Mouse (Mus musculus): ENCODE results near the gene Noxred1. TPM values are rescaled to one million over a fixed set of nuclear protein-coding genes. Genes with fewer than 3 reads are reported as not detected.
A peak's percentile ranks its signal among the peaks of the same experiment; 100 is the strongest.
"Not testable (repeated sequence)": the region's sequence is repeated elsewhere in the genome, so short reads cannot be mapped to it uniquely, and the experiment has no call there.

The Noxred1 gene
- total RNA-seq, 2 experiments from 2014 or later: 0.26 to 1.1 TPM

DNA sequence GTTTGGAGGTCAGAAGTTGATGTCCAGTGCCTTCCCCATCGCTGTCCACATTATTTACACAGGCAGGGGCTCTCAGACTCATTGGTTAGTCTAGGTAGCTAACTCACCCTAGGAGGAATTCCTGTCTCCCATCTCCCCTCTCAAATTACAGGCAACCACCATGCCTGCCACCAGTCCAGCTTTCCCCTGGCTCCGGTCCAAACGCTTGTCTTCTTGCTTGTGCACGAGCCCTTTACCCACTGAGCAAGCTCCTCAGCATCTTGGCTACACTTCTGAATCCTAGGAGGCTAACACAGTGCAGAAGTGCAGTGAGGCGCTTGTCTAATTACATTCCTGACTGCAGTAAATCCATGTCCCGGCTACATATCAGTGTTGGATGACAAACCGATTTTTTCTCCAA is 19.2 kb downstream of the Noxred1 start:
- TF ChIP-seq CTCF (IDR thresholded peaks at IDR 0.05): no peak
- Histone ChIP-seq H3K27ac (no peak overlapping the region), H3K4me3 (no peak overlapping the region)
- peak; percentile 45 for DNase-seq
- intact Hi-C loops (cut with DNase I): no loop called here

- intact Hi-C loops (cut with DNase I): no loop called here
- no peak for TF ChIP-seq CTCF (IDR thresholded peaks at IDR 0.05)
- no peak for DNase-seq
- Histone ChIP-seq H3K27ac (no peak overlapping the region), H3K4me3 (no peak overlapping the region)
These were observed 20.9 kb downstream of the Noxred1 start for GRCm38 (mm10) chr12:87217596-87217995.

DNA sequence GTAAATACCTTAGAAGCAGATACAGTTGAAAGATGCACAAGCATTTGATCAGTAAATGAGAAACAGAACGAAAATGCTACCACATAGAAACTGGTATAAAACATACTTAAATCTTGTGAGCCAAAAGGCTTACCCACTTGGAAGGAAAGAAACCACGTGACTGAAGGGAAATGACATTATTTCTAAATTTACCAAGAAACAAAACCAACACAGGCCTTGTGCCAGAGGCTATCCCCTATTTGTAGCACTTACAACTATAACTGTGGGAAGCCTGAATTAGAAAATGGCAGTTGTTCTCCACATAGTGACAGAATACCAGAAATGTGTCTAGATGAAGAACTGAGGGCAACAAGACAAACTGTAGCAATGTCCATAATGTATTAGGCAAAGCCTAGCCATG is 22.5 kb downstream of the Noxred1 start:
- Histone ChIP-seq H3K27ac (no peak overlapping the region), H3K4me3 (no peak overlapping the region)
- DNase-seq: no peak
- no peak for TF ChIP-seq CTCF (IDR thresholded peaks at IDR 0.05)
- intact Hi-C loops (cut with DNase I): no loop called here

GRCm38 (mm10) chr12:87212844-87213606 is 25.5 kb downstream of the Noxred1 start:
- Histone ChIP-seq H3K27ac (no peak overlapping the region), H3K4me3 (no peak overlapping the region)
- no peak for TF ChIP-seq CTCF (IDR thresholded peaks at IDR 0.05)
- no peak for DNase-seq
- intact Hi-C loops (cut with DNase I): no loop called here

DNA sequence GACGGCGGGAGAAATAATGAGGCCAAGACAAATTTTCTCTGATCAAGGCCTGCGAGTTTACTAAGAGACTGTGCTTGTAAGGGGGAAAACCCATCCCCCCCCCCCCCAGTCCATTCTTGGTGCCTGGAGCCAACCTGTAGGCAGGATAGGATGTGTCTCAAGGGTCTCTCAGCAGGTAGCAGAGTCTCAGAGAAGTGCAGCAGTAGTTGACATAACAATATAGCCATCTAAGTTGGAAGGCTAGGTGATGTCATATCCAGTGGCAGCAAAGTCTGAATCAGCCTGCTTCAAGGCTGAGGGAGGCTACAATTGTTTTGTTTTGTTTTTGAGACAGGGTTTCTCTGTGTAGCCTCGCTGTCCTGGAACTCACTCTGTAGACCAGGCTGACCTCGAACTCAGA is 32.7 kb downstream of the Noxred1 start:
- intact Hi-C loops (cut with DNase I); H3K4me3 ChIP-seq: not testable (repeated sequence)

GRCm38 (mm10) chr12:87201694-87202093 is 36.8 kb downstream of the Noxred1 start:
- no peak overlapping the region for H3K27ac ChIP-seq
- TF ChIP-seq CTCF (IDR thresholded peaks at IDR 0.05): no peak
- DNase-seq: no peak
- H3K4me3 ChIP-seq: no peak overlapping the region
- intact Hi-C loops (cut with DNase I): no loop called here

More for the DNA sequence above, 32.7 kb downstream of the Noxred1 start:
- not testable (repeated sequence) for H3K27ac ChIP-seq, DNase-seq

GRCm38 (mm10) chr12:87199973-87200586 is 38.5 kb downstream of the Noxred1 start, which contains the start of gene Tmed8:
Gene Tmed8 (minus strand): TSS chr12:87200454.
- H3K4me3 ChIP-seq: peak within 1 kb of the TSS; percentile 98
- H3K27ac ChIP-seq: peak within 1 kb of the TSS; percentile 86
- DNase-seq: peak; percentile 87
- no peak for TF ChIP-seq CTCF (IDR thresholded peaks at IDR 0.05)
- intact Hi-C loops (cut with DNase I): no loop called here

DNA sequence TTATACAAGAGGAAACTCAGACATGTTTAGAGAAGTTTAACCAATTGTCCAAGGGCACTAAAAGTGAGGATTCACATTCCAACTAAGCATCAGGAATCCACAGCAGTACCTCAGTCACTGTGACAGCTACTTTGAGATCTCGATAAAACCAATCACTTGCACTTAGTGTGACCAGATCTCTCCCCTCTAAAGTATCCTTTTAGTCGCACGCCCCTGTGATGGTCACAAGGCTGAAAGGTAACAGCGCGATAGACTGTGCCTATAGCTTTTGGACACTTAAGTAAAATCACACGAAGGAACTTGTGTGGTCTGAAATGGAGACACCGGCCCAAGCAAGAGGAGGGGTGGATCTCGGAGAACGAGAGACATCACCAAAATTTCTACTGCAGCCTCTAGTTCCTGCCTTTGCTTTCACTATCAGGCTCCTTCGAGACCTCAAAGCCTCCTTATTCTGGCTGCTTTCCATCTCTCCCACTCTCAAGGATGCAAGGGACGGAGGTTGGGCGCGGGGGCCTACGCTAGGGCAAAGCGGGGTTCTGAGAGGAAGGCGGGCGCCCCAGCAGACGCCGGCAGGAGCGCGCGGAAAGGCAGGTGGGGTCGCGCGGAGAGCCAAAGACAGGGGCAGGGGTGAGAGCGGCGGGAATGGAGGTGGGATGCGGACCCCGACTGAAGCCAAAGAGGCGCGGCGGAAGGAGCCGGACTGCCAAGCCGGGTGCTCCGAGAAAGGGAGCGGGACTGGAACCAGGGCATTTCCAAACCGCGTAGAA is 39.1 kb downstream of the Noxred1 start, which contains the start of gene Samd15:
Samd15 (plus strand) TSS at position 518 of the 767 bp plus-strand sequence.
- DNase-seq: peak; percentile 39
- TF ChIP-seq CTCF (IDR thresholded peaks at IDR 0.05): no peak
- Histone ChIP-seq H3K4me3 (peak within 1 kb of the TSS; percentile 98), H3K27ac (peak within 1 kb of the TSS; percentile 86)
- intact Hi-C loops (cut with DNase I): no loop called here

GRCm38 (mm10) chr12:87198792-87199191 is 39.7 kb downstream of the Noxred1 start:
- intact Hi-C loops (cut with DNase I): no loop called here
- no peak for DNase-seq
- H3K27ac ChIP-seq: peak overlapping the region; percentile 86; the same call in 1 of the 2 replicates
- TF ChIP-seq CTCF (IDR thresholded peaks at IDR 0.05): no peak
- H3K4me3 ChIP-seq: peak overlapping the region; percentile 98

DNA sequence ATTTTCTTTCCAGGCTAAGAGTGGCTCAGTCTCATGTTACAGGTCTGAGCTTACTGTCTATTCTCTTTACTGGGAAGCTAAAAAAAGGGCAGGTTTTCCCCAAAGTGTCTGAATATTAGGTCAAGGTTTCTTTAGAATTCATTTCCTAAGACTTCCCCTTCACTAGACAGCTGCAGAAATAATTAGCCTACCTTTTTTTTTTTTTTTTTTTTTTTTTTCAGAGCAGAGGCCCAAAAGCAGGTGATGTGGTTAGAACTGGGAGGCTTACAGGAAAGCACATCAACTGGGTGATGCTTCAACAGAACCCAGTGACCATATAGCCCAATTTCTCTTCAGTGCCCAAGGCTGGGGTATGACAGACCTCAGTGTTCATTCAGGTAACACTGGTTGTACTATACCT is 42.2 kb downstream of the Noxred1 start:
- Histone ChIP-seq H3K27ac (no peak overlapping the region), H3K4me3 (no peak overlapping the region)
- intact Hi-C loops (cut with DNase I): no loop called here
- no peak for DNase-seq
- no peak for TF ChIP-seq CTCF (IDR thresholded peaks at IDR 0.05)

- intact Hi-C loops (cut with DNase I): no loop called here
- DNase-seq: no peak
- TF ChIP-seq CTCF (IDR thresholded peaks at IDR 0.05): no peak
- Histone ChIP-seq H3K27ac (no peak overlapping the region), H3K4me3 (no peak overlapping the region)
These were observed 43.5 kb downstream of the Noxred1 start for GRCm38 (mm10) chr12:87195069-87195468.

DNA sequence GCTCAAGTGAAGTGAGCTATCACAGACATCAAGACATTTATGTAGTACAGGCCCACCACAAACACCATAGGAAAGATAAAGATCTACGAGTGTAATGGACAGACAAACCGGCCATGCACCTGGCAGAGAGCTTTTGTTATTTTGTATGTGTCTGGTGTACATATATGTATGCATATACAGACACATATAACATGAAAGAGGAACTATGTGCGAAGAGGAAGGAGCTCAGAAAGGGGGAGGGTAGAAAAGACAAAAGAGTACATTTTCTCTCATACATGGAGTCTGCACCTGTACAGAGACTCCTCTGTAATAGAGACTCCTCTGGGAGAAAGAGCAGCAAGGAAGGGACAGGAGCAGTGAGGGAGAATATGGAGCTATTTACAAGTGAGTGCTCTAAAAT is 45.5 kb downstream of the Noxred1 start:
- no peak for DNase-seq
- intact Hi-C loops (cut with DNase I): no loop called here
- no peak for TF ChIP-seq CTCF (IDR thresholded peaks at IDR 0.05)
- Histone ChIP-seq H3K4me3 (no peak overlapping the region), H3K27ac (no peak overlapping the region)

GRCm38 (mm10) chr12:87177631-87178030 is 60.9 kb downstream of the Noxred1 start:
- Histone ChIP-seq H3K27ac (no peak overlapping the region), H3K4me3 (no peak overlapping the region)
- intact Hi-C loops (cut with DNase I): no loop called here
- no peak for TF ChIP-seq CTCF (IDR thresholded peaks at IDR 0.05)
- no peak for DNase-seq
